Mouse (Mus musculus) lung, adult 2 months (tissue): ENCODE results near the gene Gm42715.

Experiments used
- CTCF ChIP-seq: fragments of 200-500 bp; IDR thresholded peaks from 2 replicates; pipeline ENCODE4 v1.5.1; 2011; ENCODE audit warnings: mild to moderate bottlenecking, low read length, control low read depth; ENCODE audit not compliant: insufficient read depth
- POLR2A ChIP-seq: fragments of 200-500 bp; IDR thresholded peaks from 2 replicates; pipeline ENCODE4 v1.6.1; 2011; ENCODE audit warnings: low read depth, mild to moderate bottlenecking, control low read depth, low read length, borderline replicate concordance; ENCODE audit errors: extremely low read depth

DNA sequence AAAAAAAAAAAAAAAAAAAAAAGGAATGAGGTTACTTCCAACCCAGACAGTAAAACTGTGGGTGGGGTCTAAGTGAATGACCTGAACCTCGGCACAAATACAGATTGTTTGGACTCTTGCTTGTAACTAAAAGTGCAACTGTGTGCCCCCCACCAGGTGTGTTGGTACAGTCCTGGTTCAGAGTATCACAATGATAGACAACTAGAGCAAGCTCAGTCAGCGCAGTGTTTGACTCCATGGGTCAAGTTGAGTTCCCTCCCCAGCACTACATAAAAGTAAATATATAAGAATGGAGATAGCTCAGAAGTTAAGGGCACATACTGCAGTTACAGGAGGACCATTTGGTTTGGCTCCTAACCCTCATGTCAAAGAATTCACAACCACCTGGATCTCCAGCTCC is 22.0 kb upstream of the Gm42715 start:
- no peak for TF ChIP-seq POLR2A
- no peak for TF ChIP-seq CTCF
